Mouse (Mus musculus) lung, adult 2 months (tissue): ENCODE results near the gene Ttc30a1. TPM values are rescaled to one million over a fixed set of nuclear protein-coding genes. Genes with fewer than 3 reads are reported as not detected.

Experiments
- DNase-seq: peaks from one replicate; pipeline ENCODE4 v3.0.0; 2022
- H3K4me1 ChIP-seq: fragments of 200-500 bp; 2 replicates; pipeline ENCODE4 v1.6.1; 2011; ENCODE audit warnings: low read length; ENCODE audit not compliant: control insufficient read depth, insufficient read depth
- H3K4me3 ChIP-seq: fragments of 200-500 bp; replicated peaks from 2 replicates; pipeline ENCODE3; 2011; ENCODE audit warnings: low read depth, mild to moderate bottlenecking, control low read depth, low read length; ENCODE audit errors: extremely low read depth
- CTCF ChIP-seq: fragments of 200-500 bp; IDR thresholded peaks from 2 replicates; pipeline ENCODE4 v1.5.1; 2011; ENCODE audit warnings: mild to moderate bottlenecking, low read length, control low read depth; ENCODE audit not compliant: insufficient read depth
- POLR2A ChIP-seq: fragments of 200-500 bp; IDR thresholded peaks from 2 replicates; pipeline ENCODE4 v1.6.1; 2011; ENCODE audit warnings: low read depth, mild to moderate bottlenecking, control low read depth, low read length, borderline replicate concordance; ENCODE audit errors: extremely low read depth
- WGBS: fragments of 180-500 bp; shearing (Covaris S2); methylation state at CpG from one replicate; pipeline ENCODE4 v1.1.7; 2018; 5-methylcytosine and 5-hydroxymethylcytosine counted together
- polyA plus RNA-seq: library from polyadenylated mRNA; depleted of rRNA; stranded (reverse); fragments of >200 nt; gene quantifications from 2 replicates; pipeline ENCODE4 v1.2.3, GENCODE M21; 2012

Ttc30a1 gene
- polyA plus RNA-seq, 1 experiment, result 3.0 TPM

DNA sequence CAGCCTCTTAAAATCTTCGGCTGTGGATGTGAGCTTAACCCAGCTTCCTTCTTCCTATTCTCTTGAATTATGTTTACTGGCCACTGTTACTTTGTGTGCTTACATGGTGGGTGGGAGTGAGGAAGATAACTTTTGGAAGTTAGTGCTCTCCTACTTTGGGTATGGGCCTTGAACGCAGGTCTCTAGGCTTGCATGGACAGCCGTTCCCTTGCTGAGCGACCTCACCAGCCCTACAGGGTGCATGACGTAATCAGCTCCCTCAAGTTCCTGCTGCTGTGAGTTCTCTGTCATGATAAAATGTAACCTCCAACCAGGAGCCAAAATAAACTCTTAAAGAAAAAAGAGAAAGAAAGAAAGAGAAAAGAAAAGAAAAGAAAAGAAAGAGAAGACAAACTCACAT, 17.7 kb downstream of the Ttc30a1 start:
- no peak overlapping the region for H3K4me3 ChIP-seq

DNA sequence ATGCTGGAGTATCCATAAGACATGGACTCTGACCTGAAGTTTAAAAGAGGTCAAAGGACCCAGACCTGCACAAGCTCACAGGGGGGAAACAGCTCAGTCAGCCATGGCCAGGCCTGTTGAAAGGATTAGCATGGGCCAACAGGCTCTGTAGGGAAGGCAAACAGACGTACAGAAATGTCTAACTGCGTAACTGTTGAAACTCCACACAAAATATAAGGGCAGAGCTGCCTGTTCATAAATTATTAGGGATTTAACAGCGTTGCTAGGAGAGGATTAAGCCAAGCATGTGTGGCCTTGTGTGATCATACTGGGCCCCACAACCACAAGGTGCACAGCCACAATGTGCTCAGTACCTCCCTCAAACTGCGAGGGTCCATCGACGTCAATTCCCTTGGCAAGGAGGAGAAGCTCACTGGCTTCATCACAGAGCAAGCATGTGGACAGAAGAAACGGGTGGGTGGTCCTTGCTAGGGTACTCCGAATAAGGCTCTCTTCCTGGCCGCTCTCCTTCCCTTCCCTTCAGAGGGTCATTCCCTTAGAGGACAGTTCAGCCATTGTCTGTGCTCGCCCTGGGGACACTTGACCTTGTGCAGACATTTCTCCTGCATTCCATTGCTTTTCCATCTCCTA, 18.4 kb downstream of the Ttc30a1 start:
- 86% methylated on average over 10 of the region's 10 CpGs for WGBS
- Histone ChIP-seq H3K4me3 (no peak overlapping the region), H3K4me1 (0 out of 2 replicates have a peak, but pooled peaks cover 4% of the 10 kb centered on the region)
- TF ChIP-seq CTCF (no peak), POLR2A (no peak)
- DNase-seq, result no peak

More for the DNA sequence above, 17.7 kb downstream of the Ttc30a1 start:
- TF ChIP-seq CTCF (no peak), POLR2A (no peak)
- WGBS, result 54% methylated on average over 5 of the region's 5 CpGs
- H3K4me1 ChIP-seq, result 0 out of 2 replicates have a peak, but pooled peaks cover 4% of the 10 kb centered on the region
- DNase-seq, result no peak

DNA sequence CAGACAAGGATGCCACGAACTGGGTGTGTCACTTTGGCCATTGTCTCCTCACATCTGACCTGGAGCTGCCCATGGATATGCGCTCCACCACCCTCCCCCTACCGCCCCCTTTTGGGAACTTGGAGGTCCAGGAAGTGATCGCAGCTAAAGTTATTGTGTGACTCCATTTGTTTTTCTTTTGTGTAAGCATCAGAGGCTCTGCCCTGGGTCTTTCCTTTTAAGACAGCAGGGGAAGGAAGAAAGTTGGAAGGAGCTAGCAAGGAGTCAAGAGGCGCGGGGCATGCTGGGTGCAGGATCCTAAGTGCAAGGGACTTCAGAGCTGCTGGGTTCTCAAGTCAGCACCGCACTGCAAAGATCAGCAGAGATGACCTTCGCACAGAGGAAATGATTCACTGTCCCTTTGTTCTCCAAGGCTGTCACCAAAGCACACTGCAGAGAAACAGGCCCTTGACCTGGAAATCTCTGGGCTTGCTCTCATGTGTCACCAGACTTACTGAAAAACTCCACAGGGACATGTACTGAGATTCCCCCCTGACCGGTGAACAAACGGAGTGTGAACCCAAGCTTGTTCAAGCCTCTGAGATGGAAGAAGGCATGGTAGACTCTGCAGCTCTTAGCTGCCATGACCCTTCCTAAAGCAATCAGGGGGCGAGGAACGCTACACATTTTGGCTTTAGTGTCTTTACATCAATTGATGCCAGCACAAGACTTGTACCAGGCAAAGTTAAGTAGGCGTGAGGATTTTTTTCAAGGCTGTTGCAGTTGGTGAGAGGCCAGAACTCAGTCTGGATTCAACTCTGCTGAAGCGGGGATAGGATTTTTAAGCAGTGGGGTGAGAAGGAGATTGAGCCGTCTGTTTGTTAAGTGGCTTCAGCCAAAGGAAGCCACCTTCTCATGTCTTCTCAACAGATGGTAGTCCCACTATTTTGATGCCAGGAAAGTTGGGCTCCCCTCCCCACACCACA, 21.1 kb downstream of the Ttc30a1 start:
- 49% methylated on average over 15 of the region's 15 CpGs for whole genome bisulfite sequencing
- DNase-seq, result no peak
- Histone ChIP-seq H3K4me1 (0 out of 2 replicates have a peak, but pooled peaks cover 4% of the 10 kb centered on the region), H3K4me3 (no peak overlapping the region)
- no peak for TF ChIP-seq POLR2A
- no peak for TF ChIP-seq CTCF

DNA sequence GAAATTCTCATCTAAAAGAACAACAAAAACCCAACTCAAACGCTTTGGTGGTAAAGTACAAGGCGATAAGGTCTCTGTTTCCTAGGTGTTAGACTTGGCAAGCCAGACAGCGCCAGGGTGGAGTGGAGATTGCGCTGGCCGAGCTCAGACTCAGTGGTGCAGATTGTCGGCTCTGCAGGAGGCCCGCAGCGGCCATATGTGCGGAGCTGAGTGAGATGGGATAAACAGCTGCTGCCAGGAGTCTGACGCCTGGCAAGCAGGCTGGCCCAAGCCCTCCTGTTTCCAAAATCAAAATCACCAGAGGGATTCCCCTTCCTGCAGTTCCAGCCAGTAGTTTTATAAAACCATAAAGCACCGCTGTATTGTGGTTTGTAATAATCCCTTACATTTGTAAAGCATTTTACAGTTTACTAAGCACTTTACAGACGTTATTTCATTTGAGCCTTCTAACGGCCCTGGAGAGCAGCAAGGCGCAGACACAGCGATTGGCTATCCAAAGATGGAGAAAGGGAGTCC, 21.9 kb downstream of the Ttc30a1 start:
- DNase-seq, result no peak
- H3K4me1 ChIP-seq, result 0 out of 2 replicates have a peak, but pooled peaks cover 4% of the 10 kb centered on the region
- no peak overlapping the region for H3K4me3 ChIP-seq
- TF ChIP-seq POLR2A, result no peak
- TF ChIP-seq CTCF, result no peak
- 26% methylated on average over 15 of the region's 15 CpGs for WGBS

DNA sequence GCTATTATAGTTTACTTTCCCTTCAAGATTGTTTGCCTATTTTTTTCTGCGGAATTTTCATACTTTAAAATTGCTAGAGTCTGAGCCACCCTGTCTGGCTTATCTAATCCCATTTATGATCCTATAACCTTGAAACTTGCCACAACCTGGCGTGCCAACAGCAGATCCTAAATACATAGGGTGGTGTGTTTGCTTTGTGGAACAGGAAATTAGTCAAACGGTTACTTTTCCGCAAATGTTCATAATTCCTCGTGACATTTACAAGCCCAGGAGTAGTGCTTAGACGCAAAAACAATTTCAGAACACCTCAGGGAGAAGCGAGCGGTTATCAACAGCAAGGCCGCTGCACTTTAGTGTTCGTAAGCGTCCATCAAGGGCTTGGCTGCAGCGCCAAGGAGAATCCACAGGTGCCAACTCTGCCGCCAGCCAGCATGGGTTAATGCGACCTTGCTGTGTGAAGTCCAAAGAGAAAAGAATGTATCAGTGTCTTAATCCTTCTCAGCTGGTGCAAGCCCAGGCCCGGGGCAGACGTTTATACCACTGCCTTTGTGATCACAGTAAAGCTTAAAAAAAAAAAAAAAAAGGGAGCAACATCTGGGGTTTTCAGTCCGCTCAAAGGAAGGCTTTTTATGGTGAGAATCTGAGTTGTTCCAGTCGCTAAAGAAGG, 22.5 kb downstream of the Ttc30a1 start:
- H3K4me1 ChIP-seq, result 0 out of 2 replicates have a peak, but pooled peaks cover 2% of the 10 kb centered on the region
- H3K4me3 ChIP-seq, result no peak overlapping the region
- TF ChIP-seq POLR2A (no peak), CTCF (no peak)
- DNase-seq, result no peak
- 51% methylated on average over 18 of the region's 18 CpGs for WGBS

DNA sequence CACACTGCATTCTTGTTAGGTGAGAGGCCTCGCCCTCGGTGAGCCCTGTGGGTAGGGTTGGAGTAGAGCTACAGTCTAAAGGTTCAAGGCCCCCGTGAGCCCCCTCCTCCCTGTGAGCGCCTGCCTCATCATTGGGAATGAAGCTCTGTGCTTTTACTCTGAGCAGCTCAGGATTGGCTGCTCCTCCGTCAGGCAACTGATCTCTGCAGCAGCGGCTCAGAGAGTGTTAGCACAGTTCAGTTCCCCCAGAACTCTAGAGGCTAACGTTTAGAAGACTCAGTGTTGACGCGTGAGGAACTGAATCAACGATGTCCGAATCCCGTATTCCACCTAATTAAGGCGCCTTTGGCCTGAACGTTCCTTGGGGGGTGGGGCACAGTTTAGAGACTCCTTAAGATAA, 26.1 kb downstream of the Ttc30a1 start:
- DNase-seq, result no peak

DNA sequence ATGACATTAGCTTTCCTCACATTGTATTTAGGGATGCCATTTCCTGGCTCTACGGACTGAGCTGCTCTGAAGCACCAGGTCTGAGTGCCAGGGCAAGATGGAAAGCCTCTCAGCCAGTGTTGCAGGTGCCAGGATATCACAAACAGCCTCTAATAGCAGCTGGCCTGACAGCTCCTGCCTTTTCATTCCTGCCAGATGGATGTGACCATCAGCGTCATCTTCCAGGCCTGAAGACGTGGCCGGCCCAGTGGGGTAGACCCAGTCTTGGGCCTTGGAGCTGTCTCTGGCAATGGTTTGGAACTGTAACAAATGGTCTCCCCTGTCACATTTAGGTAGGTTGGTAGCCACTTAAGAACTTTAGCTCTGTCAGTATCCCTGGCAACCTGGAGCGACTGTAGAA, 28.4 kb downstream of the Ttc30a1 start:
- no peak for TF ChIP-seq POLR2A
- no peak for TF ChIP-seq CTCF
- no peak overlapping the region for H3K4me3 ChIP-seq
- WGBS, result 90% methylated on average over 5 of the region's 5 CpGs
- DNase-seq, result no peak
- no peaks in the 10 kb centered on the region for H3K4me1 ChIP-seq

More for the DNA sequence above, 26.1 kb downstream of the Ttc30a1 start:
- Histone ChIP-seq H3K4me1 (0 out of 2 replicates have a peak, but pooled peaks cover 2% of the 10 kb centered on the region), H3K4me3 (no peak overlapping the region)
- 52% methylated on average over 14 of the region's 14 CpGs for WGBS
- TF ChIP-seq POLR2A, result no peak
- TF ChIP-seq CTCF, result no peak

DNA sequence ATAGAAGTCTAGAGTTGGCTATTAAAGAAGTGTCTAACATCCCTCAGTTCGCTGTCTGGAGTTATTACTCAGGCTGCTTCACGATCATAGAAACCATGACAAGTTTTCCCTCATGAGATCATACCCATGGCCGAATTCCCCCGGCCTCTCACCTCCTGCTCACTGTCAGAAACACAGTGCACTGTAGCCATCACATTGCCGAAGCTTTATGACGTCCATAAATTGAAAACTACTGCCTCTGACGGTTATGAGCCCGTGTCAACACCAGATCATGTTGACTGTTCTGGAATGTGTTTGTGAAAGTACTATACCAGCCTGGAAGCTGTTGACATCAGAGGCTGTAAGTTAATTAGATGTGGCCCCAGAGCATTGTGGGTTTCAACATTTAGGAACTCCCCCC, 31.1 kb downstream of the Ttc30a1 start:
- Histone ChIP-seq H3K4me3 (no peak overlapping the region), H3K4me1 (no peaks in the 10 kb centered on the region)
- 78% methylated on average over 8 of the region's 8 CpGs for WGBS
- no peak for DNase-seq
- TF ChIP-seq POLR2A (no peak), CTCF (no peak)
